Mouse (Mus musculus): ENCODE measurements around the gene Fxn.
A peak's percentile ranks its signal among the peaks of the same experiment; 100 is the strongest.

Fxn gene

GRCm38 (mm10) chr19:24300994-24301767, 20.8 kb upstream of the Fxn start:
- peak; percentile 88 for ATAC-seq (ENCODE audit: low TSS enrichment)

GRCm38 (mm10) chr19:24293537-24293936, 13.1 kb upstream of the Fxn start:
- ATAC-seq (ENCODE audit: low TSS enrichment): no peak

DNA sequence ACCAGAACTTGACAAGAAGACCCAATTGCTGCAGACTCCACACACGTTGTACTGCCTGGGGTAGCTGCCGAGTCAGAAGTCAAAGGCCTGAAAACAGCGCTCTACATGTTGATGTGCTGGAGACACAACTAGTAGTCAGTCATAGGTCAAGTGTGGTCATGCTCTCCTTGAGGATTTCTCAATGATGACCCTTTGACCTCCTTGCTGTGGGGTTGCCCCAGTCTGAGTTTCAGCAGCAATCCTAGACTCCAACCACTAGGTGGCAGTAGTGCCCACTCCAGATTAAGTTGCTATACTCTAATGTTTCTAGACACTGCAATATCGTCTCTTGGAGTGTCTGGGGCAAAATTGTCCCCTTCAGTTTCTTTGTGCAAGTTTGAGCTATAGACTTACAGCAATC, 3.8 kb upstream of the Fxn start:
- ATAC-seq (ENCODE audit: low TSS enrichment): no peak

- no peak for ATAC-seq (ENCODE audit: low TSS enrichment)
Observed at GRCm38 (mm10) chr19:24281288-24281980, 1.0 kb upstream of the Fxn start.

- peak; percentile 86 for ATAC-seq (ENCODE audit: low TSS enrichment)
Observed at GRCm38 (mm10) chr19:24279706-24280600, 452 bp downstream of the Fxn start.

DNA sequence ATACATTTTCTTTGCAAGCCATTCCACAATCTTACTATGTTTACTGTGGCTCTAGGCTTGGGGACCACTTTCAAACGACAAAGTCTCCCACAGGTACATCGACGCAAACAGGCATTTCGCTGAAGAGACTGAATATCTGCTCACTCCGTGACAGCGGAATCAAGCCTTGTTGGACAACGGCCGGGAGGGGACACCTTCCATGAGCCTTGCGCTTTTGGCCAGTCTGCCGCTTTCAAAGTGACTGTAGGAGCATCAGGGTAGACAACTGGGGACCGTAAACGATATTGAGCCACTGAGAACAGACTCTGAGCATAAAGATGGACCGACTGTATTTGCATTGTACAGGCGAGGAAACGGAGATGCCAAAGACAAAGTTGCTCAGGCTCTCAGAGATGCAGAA, 1.5 kb downstream of the Fxn start:
- ATAC-seq (ENCODE audit: low TSS enrichment): no peak

DNA sequence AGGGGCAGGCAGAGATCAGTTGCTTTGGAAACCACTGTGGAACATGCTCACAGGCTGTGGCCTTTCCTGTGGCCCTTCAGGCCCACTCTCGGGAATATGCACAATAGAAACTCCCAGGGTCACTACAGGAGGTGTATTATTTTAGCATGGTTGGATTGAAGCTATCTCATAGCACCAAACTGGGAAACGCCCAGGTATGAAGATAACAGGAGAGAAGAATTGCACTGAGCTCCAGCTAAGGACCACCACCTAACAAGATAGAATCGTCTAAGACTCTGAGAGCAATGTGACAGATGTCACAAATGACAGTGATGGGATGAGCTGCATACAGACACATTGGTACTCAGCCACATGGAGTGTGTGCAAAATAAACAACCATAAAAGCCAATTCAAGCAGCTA, 6.1 kb downstream of the Fxn start:
- ATAC-seq (ENCODE audit: low TSS enrichment): no peak

DNA sequence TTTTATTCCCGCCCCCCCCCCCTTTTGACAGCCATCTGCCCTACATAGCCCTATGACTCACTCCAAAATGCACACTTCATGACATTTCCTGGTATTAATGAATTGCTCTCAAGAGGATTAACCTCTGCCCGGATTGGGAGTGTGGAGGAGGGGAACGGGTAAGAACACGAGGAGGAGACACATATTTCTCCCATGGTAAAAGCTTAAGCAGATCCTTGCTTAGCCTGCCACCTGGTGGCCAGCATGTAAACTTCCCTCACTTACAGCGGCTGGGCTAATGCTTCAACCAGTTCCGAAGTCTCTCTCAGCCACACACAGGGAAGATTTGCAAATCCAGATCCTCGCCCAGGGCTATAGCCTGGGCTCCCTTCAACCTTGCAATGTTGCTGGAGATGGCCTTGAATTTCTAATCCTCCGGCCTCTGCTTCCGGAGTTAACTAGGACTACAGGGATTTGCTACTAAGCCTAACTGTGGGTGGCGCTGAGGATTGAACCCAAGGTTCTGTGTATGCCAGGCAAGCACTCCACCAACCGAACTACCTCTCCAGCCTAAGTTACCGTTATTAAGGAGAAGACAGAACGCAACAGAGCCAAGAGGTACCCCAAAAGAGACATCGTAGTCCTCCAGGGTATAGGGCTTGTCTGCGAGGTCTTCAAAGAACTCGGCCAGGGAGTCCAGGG, 8.5 kb downstream of the Fxn start:
- ATAC-seq (ENCODE audit: low TSS enrichment): peak; percentile 94

DNA sequence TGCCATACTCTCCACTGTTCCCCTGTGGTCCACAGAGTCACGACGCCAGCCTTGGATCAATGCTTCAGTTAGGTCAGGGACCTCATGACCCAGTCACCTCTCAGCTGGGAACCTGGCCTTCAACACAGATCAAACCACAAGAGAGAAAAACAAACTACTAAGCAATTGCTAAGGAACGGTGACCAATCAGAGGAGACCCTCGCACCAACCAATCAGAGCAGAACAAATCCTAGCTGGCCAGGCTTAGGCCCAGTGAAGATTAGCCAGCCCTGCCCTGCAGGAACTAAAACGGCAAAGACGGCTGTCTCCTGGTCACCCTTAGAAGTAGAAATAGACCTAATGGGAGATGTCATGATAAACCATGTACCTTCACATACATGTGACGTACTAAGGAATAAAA, 9.1 kb downstream of the Fxn start:
- peak; percentile 74 for ATAC-seq (ENCODE audit: low TSS enrichment)

DNA sequence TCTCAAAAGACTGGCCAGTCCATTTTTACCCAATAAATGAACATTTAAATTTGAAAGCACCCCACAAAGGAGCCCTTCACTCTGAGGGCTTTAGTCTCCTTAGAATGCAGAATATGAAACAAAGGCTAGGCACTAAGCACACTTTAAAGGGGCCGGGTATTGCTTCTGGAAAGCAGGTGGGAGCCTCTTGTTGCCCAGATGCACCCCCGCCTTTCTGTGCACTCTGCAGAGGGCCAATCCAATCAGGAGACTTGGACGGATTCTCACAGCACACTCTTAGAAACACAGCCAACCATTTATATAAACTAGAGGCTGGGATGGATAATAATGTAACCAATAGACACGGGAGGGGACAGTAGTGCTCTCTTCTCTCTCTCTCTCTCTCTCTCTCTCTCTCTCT, 11.9 kb downstream of the Fxn start:
- ATAC-seq (ENCODE audit: low TSS enrichment): peak; percentile 45

DNA sequence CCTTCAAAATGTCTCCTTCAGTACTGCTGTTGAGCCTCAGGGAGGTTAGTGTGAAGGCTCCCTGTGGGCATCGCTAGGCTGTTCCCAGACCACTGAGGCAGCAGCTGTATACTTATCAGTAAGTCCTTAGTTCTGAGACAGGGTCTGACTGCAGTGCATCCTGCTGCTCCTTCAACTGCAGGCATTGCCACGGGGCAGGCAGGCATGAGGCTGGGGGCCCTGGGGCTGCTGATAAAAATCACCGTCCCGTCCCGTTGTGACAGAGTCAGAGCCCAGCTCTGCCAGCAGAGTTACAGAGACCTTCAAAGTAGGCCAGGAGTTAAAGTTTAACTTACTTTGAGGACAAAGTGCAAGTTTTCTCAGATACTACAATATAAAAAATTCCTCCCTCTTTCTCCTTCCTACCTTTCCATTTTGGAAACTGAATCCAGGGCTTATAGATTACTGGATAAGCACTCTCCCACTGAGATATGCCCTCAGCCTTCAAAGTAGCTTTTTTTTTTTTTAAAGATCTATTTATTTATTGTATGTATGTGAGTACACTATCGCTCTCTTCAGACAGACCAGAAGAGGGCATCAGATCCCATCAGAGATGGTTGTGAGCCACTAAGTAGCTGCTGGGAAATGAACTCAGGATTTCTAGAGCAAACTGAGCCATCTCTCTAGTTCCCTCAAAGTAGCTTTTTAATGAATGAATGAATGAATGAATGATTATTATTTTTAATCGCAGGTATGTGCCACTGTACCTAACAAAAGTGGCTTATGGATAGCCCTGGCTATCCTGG, 14.2 kb downstream of the Fxn start:
- ATAC-seq (ENCODE audit: low TSS enrichment): no peak

GRCm38 (mm10) chr19:24264991-24265390, 15.4 kb downstream of the Fxn start:
- peak; percentile 86 for ATAC-seq (ENCODE audit: low TSS enrichment)

GRCm38 (mm10) chr19:24262736-24263135, 17.7 kb downstream of the Fxn start:
- ATAC-seq (ENCODE audit: low TSS enrichment): no peak

GRCm38 (mm10) chr19:24259390-24260351, 20.7 kb downstream of the Fxn start:
- peak; percentile 74 for ATAC-seq (ENCODE audit: low TSS enrichment)

- ATAC-seq (ENCODE audit: low TSS enrichment): no peak
Observed at GRCm38 (mm10) chr19:24258368-24258767, 22.0 kb downstream of the Fxn start.

DNA sequence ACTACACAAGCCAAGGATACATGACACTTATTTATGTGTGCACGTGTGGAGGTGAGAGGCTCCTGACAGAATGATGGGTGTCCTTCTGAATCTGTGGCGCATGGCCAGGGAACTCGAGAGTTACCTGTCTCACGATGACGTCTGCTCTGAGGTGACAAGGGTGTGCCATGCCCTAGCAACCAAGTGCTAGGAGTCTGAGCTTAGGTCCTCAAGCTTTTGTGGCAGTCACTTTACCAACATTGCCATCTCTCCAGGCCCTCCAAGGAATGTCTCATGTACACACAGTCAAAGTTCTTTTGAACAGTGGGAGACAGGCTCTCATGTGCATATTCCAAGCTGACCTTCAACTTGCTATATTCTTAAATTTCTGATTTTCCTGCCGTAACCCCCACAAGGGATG, 22.4 kb downstream of the Fxn start:
- ATAC-seq (ENCODE audit: low TSS enrichment): no peak

GRCm38 (mm10) chr19:24253657-24254260, 26.6 kb downstream of the Fxn start:
- no peak for ATAC-seq (ENCODE audit: low TSS enrichment)

DNA sequence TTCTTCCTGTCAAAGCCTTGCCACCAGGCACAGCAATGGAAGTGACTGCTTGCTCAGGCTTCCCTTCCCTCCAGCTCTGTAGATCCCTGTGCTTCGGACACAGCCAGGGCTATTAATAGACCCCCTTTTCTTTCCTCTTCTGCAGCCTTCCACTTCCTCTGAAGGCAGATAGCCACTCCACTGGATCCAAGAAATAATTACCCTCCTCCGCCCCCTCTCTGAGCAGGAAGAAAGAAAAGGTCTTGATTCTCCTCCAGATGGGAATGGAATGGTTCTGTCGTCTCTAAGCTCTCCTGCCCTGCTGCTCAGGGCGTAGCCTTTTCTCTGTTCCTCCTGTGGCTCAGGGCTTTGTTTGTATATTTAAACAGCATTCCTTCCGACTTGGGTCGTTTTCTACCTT, 28.5 kb downstream of the Fxn start:
- ATAC-seq (ENCODE audit: low TSS enrichment): no peak

DNA sequence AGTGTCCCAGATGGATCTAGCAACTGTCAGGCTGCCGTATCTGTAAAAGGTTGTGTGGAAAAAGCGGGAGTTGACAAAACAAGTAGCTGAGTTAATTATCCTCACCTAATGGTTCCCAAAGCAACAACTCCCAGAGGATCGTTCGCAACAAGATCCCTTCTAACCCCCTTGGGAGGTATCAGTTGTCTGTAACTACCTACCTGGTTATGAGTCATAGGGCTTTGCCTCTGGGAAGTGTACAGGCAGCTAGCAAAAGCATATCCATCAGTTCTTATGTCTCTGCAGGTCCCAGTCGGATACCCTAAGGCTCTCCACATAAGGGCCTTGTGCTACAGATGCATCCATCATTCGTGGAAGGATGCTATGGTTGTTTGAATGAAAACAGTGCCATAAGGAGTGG, 37.1 kb downstream of the Fxn start:
- ATAC-seq (ENCODE audit: low TSS enrichment): no peak
